Mouse (Mus musculus): ENCODE data around the gene Syngap1. TPM values are rescaled to one million over a fixed set of nuclear protein-coding genes. Genes with fewer than 3 reads are reported as not detected.

The Syngap1 gene
- polyA plus RNA-seq, 1 experiment = 14.8 TPM

- WGBS = 63% methylated on average over 5 of the region's 5 CpGs
- Histone ChIP-seq H3K4me1 (ENCODE audit: control insufficient read depth, insufficient read depth, low read length) (no peaks in the 10 kb centered on the region), H3K36me3 (ENCODE audit: control insufficient read depth, insufficient read depth, low read length) (no peaks in the 10 kb centered on the region), H3K27me3 (replicated peaks; ENCODE audit: control insufficient read depth, insufficient read depth, low read length) (no peaks in the 10 kb centered on the region), H3K27ac (ENCODE audit: insufficient read depth, low read depth, low read length) (no peak overlapping the region), H3K4me3 (ENCODE audit: insufficient read depth, low read depth, low read length) (no peak overlapping the region)
- no peak for DNase-seq
- TF ChIP-seq POLR2A (IDR thresholded peaks at IDR 0.05; ENCODE audit: low read depth, low read length) (no peak), CTCF (conservative IDR thresholded peaks at IDR 0.05; ENCODE audit: insufficient read depth, insufficient read length, low read depth, low read length) (no peak)
Observed at GRCm38 (mm10) chr17:26958880-26959279, 17.8 kb downstream of the Syngap1 start.

- Histone ChIP-seq H3K27ac (ENCODE audit: insufficient read depth, low read depth, low read length) (no peak overlapping the region), H3K4me1 (ENCODE audit: control insufficient read depth, insufficient read depth, low read length) (no peaks in the 10 kb centered on the region), H3K4me3 (ENCODE audit: insufficient read depth, low read depth, low read length) (no peak overlapping the region), H3K36me3 (ENCODE audit: control insufficient read depth, insufficient read depth, low read length) (no peaks in the 10 kb centered on the region), H3K27me3 (replicated peaks; ENCODE audit: control insufficient read depth, insufficient read depth, low read length) (no peaks in the 10 kb centered on the region)
- TF ChIP-seq CTCF (conservative IDR thresholded peaks at IDR 0.05; ENCODE audit: insufficient read depth, insufficient read length, low read depth, low read length) (no peak), POLR2A (IDR thresholded peaks at IDR 0.05; ENCODE audit: low read depth, low read length) (no peak)
- no peak for DNase-seq
- WGBS = 92% methylated on average over 4 of the region's 4 CpGs
Observed at GRCm38 (mm10) chr17:26959815-26960214, 18.8 kb downstream of the Syngap1 start.

GRCm38 (mm10) chr17:26961572-26962240 lies 20.7 kb downstream of the Syngap1 start:
- no peak for DNase-seq
- Histone ChIP-seq H3K36me3 (ENCODE audit: control insufficient read depth, insufficient read depth, low read length) (no peaks in the 10 kb centered on the region), H3K27me3 (replicated peaks; ENCODE audit: control insufficient read depth, insufficient read depth, low read length) (no peaks in the 10 kb centered on the region), H3K4me3 (ENCODE audit: insufficient read depth, low read depth, low read length) (no peak overlapping the region), H3K27ac (ENCODE audit: insufficient read depth, low read depth, low read length) (no peak overlapping the region), H3K4me1 (ENCODE audit: control insufficient read depth, insufficient read depth, low read length) (no peaks in the 10 kb centered on the region)
- TF ChIP-seq CTCF (conservative IDR thresholded peaks at IDR 0.05; ENCODE audit: insufficient read depth, insufficient read length, low read depth, low read length) = no peak
- no peak for TF ChIP-seq POLR2A (IDR thresholded peaks at IDR 0.05; ENCODE audit: low read depth, low read length)
- WGBS = 95% methylated on average over 21 of the region's 21 CpGs

DNA sequence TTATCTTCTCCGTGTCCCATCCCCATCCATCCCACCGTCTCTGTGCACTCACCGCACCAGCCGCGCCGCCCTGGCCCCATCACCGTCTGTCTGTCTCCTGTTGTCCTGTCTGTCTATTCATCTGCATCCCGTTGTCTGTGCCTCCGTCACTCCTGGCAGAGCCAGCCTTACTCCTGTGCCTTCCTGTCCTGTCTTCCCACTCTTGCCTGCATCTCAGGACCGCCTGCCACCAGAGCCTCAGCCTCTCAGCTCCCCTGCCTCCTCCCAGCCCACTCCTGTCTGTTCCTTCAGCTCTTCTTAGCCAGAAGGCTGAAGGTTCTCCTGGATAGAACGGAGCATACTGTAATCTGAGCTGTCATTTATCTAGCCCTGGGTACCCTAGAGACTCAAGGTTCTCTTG lies 25.9 kb downstream of the Syngap1 start:
- Histone ChIP-seq H3K4me1 (ENCODE audit: control insufficient read depth, insufficient read depth, low read length) (no peaks in the 10 kb centered on the region), H3K27ac (ENCODE audit: insufficient read depth, low read depth, low read length) (no peak overlapping the region), H3K27me3 (replicated peaks; ENCODE audit: control insufficient read depth, insufficient read depth, low read length) (no peaks in the 10 kb centered on the region), H3K36me3 (ENCODE audit: control insufficient read depth, insufficient read depth, low read length) (no peaks in the 10 kb centered on the region), H3K4me3 (ENCODE audit: insufficient read depth, low read depth, low read length) (no peak overlapping the region)
- no peak for TF ChIP-seq POLR2A (IDR thresholded peaks at IDR 0.05; ENCODE audit: low read depth, low read length)
- WGBS = 89% methylated on average over 11 of the region's 11 CpGs
- DNase-seq = no peak

DNA sequence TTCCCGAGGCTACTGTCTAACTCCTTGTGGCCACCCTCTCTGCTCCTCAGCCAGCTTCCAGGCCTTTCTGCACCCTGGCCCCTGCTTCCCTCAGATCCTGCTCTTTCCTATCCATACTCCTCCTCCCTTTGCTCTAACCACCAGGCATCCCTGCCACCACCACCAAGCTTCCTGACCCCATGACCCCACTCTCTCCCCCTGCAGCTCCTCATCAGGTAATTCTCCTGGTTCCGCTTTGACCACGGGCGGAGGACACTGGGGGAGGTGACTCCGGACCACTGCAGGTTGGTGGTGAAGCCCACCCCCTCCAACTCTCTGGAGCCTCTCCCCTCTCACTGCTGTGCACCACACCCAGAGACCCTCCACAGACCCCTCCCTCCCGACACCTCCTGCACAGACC lies 26.4 kb downstream of the Syngap1 start:
- 89% methylated on average over 6 of the region's 6 CpGs for WGBS
- no peaks in the 10 kb centered on the region for H3K4me1 ChIP-seq (ENCODE audit: control insufficient read depth, insufficient read depth, low read length)
- no peak overlapping the region for H3K4me3 ChIP-seq (ENCODE audit: insufficient read depth, low read depth, low read length)
- no peak for TF ChIP-seq POLR2A (IDR thresholded peaks at IDR 0.05; ENCODE audit: low read depth, low read length)
- no peak for TF ChIP-seq CTCF (conservative IDR thresholded peaks at IDR 0.05; ENCODE audit: insufficient read depth, insufficient read length, low read depth, low read length)
- no peaks in the 10 kb centered on the region for H3K36me3 ChIP-seq (ENCODE audit: control insufficient read depth, insufficient read depth, low read length)
- H3K27me3 ChIP-seq (replicated peaks; ENCODE audit: control insufficient read depth, insufficient read depth, low read length) = no peaks in the 10 kb centered on the region
- no peak overlapping the region for H3K27ac ChIP-seq (ENCODE audit: insufficient read depth, low read depth, low read length)
- DNase-seq = no peak

GRCm38 (mm10) chr17:26968200-26968611 lies 27.2 kb downstream of the Syngap1 start:
- Histone ChIP-seq H3K4me1 (ENCODE audit: control insufficient read depth, insufficient read depth, low read length) (no peaks in the 10 kb centered on the region), H3K27me3 (replicated peaks; ENCODE audit: control insufficient read depth, insufficient read depth, low read length) (no peaks in the 10 kb centered on the region), H3K4me3 (ENCODE audit: insufficient read depth, low read depth, low read length) (no peak overlapping the region), H3K27ac (ENCODE audit: insufficient read depth, low read depth, low read length) (no peak overlapping the region), H3K36me3 (ENCODE audit: control insufficient read depth, insufficient read depth, low read length) (no peaks in the 10 kb centered on the region)
- 82% methylated on average over 6 of the region's 6 CpGs for WGBS
- DNase-seq = no peak
- no peak for TF ChIP-seq CTCF (conservative IDR thresholded peaks at IDR 0.05; ENCODE audit: insufficient read depth, insufficient read length, low read depth, low read length)
- no peak for TF ChIP-seq POLR2A (IDR thresholded peaks at IDR 0.05; ENCODE audit: low read depth, low read length)

GRCm38 (mm10) chr17:26969257-26969656 lies 28.2 kb downstream of the Syngap1 start:
- TF ChIP-seq POLR2A (IDR thresholded peaks at IDR 0.05; ENCODE audit: low read depth, low read length) = no peak
- H3K4me3 ChIP-seq (ENCODE audit: insufficient read depth, low read depth, low read length) = no peak overlapping the region
- WGBS = 90% methylated on average over 6 of the region's 6 CpGs
- DNase-seq = no peak
- no peak overlapping the region for H3K27ac ChIP-seq (ENCODE audit: insufficient read depth, low read depth, low read length)
- peaks cover 6% of the 10 kb centered on the region; the same call in 1 of the 2 replicates for H3K4me1 ChIP-seq (ENCODE audit: control insufficient read depth, insufficient read depth, low read length)
- no peaks in the 10 kb centered on the region for H3K36me3 ChIP-seq (ENCODE audit: control insufficient read depth, insufficient read depth, low read length)
- no peaks in the 10 kb centered on the region for H3K27me3 ChIP-seq (replicated peaks; ENCODE audit: control insufficient read depth, insufficient read depth, low read length)

Data from kidney, adult 2 months (tissue).